Mouse (Mus musculus): ENCODE measurements around the gene Musk.
A peak's percentile ranks its signal among the peaks of the same experiment; 100 is the strongest.

The Musk gene

DNA sequence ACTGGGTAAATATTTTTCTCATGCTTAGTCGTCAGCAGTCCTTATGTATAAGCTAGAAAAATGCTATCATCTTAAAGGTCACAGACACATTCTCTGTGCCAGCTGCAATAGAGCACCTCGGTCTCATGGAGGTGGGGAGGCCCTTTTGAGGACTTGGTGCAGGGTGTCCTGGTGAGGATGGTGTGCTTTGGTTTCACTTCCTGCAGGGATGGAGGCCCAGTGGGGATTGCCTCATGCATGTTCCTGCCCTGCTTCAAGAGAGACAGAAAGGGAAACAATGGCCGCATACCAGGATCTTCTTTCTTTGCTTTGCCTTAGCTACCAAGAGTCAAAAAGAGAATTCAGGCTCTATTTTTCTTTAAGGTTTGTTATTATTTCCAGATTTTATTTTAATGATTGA, 31.8 kb downstream of the Musk start:
- no peak for DNase-seq

DNA sequence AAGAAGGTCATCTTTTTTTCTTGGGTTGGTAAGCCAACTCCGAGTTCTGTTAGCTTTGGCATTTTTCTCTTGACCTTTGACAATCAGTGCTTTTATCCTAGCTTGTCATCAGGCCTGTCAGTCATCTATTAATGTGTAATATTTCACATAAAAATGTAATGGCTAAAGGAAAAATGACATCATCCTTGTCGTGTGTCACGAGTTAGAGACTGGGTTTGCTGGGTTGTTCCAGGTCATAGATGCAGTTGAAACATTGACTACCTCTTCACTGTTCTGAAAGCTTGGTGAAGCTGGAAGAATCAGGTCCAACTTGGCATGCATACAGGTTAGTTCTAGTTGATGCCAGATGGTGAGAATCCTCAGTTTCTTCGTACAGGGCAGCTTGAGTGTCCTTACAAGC, 34.5 kb downstream of the Musk start:
- no peak for DNase-seq

DNA sequence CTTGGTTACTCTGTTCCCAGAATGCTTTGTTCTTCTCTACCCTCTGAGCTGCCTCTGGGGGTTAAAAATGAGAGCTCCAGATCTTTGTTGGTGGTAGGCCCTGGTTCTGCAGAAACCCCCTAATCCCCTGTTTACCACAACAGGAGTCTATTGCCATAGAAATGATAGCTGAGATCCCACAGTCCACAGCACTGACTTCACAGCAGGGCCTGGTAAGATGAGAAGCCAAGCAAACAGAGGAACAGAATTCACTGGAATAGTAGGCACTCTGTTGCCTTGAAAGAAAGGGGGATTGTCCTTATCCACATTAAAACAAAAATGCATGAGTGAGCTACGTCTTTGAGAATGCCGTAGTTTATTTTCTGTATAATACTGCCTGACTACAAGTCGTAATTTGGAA, 41.0 kb downstream of the Musk start:
- no peak for DNase-seq

GRCm38 (mm10) chr4:58328231-58328630, 42.5 kb downstream of the Musk start:
- no peak for DNase-seq

- no peak for DNase-seq
These were observed 44.3 kb downstream of the Musk start for GRCm38 (mm10) chr4:58330016-58330415.

- no peak for DNase-seq
These were observed 45.3 kb downstream of the Musk start for GRCm38 (mm10) chr4:58330864-58331638.

DNA sequence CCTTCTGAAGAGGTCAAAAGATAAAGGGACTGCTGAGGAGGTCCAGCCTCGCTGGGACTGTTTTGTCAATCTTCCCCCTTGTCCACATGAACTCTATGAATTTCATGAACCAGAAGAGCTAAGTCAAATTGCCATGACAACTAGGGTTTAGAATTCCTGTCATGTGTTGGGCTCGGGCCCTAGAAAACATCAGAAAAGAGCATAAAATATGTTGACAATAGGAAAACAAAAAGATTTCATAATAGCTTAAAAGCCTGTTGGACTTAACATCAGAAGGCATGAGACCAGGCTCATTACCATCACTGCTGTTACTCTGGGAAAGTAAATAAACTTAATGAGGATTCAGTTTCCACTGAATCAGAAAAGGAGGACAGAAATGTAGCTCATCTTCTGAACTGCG, 46.6 kb downstream of the Musk start:
- no peak for DNase-seq

DNA sequence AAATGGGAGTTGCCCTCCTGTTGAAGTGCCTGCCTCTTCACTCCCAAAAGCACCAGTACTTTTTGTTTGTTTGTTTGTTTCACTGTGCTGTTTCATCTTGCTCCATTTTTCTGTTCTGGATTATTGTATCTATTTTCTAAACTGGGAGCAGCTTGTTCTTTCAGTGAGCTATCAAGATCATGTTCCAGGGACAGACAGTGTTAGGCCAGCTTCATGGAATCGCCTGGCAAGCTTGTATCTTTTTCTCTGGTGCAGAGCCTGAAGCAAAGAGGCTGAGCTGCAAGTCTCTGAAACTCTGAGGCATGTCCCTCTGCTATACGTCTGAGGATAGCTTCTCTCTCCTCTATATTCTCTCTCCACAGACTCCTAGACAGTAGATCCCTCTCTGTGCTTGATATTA, 50.5 kb downstream of the Musk start:
- no peak for DNase-seq

DNA sequence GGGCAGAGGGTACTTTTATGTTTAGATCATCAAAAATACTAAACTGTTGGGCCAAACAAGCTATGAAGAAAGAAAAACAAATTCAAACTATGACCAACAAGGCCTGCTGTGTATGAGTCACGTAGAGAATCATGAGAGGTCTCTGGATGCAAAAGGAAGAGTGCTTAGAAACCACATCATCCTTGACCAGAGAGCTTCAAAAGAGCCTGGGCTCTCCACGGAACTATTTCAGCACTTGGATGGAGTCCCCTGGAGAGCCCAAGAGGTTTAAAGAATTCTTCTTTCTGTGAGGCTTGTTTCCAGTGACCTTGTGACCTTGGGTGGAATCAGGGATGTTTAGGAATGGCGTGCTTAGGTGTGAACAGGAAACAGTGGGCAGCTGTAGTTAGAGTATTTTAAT, 53.5 kb downstream of the Musk start:
- DNase-seq = no peak

DNA sequence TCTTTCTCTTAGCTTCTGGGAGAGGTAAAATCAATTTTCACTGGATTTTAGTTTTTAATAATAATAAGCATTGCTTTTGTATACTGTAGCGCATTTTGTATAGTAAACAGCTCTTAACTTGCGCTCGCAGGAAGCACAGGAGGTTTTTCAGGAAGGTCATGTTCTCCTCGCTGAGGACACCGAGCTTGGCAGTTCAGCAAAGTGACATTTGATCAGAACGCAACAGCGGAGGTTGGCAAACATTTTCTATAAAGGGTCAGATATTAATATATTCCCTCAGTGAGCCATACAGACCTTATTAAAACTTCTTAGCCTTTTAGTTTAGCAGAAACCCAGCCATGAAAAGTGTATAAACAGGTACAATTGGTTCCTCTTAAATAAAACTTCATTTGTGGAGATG, 64.4 kb downstream of the Musk start:
- no peak for DNase-seq

- DNase-seq = no peak
These were observed 65.4 kb downstream of the Musk start for GRCm38 (mm10) chr4:58351165-58351564.

- peak; percentile 5 to 42 for DNase-seq
These were observed 65.8 kb downstream of the Musk start for GRCm38 (mm10) chr4:58351590-58351989.

- no peak for DNase-seq
These were observed 73.2 kb downstream of the Musk start for GRCm38 (mm10) chr4:58358996-58359395.

GRCm38 (mm10) chr4:58365321-58365720, 79.6 kb downstream of the Musk start:
- no peak for DNase-seq

- DNase-seq = no peak
These were observed 85.3 kb downstream of the Musk start for GRCm38 (mm10) chr4:58371106-58371505.

DNA sequence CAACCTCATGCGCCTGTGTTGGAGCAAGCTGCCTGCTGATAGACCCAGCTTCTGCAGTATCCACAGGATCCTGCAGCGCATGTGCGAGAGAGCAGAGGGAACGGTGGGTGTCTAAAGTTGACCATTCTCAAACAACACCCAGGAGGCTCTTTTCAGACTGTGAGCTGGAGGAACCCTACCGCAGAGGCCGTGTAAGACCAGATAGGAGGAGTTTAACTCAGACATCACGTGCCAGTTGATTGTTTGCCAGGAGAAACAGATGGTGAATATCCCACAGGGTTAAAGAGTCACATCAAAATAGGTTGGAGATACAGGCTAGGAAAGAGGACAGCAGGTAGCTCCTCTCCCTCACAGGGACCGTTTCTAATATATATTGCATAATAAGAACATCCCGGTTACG, 87.8 kb downstream of the Musk start:
- DNase-seq = no peak

DNA sequence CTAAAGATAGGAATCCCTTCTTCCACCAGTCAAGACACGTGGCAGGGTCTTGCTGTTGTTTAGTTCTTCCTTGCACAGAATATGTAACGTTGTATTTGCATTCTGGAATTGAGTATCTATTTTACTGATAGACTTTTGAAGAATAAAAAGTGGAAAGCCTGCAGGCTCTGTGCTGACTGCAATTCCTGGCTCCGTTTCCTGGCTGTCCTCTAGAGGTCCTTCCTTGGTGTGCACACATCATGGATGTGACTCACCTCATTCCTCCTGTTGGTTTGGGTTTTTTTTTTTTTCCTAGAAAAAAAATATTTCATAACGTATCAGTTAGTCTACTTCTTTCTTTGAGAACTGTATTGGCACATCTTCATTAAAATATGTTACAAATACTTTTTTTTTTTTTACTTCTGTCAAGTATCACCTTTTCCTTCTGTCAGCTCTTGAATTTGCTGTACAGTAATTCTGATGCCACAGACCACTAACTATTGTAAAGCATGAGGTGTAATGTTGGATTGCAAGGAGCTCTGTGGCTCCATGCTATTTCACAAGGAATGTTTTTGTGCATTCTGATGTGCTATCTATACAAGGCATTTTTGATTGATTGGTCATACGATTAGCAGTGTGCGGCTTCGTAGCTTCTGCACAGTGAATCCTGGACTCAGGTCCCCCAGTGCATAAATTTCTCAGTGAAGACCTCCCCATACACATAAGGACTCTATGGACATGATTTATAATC, 88.5 kb downstream of the Musk start:
- peak in 1 of 2 experiments; percentile 9 for DNase-seq

- DNase-seq = no peak
These were observed 93.4 kb downstream of the Musk start for GRCm38 (mm10) chr4:58379186-58379585.

- no peak for DNase-seq
These were observed 115.1 kb downstream of the Musk start for GRCm38 (mm10) chr4:58400861-58401341.

- no peak for DNase-seq
These were observed 116.3 kb downstream of the Musk start for GRCm38 (mm10) chr4:58401973-58402501.

GRCm38 (mm10) chr4:58413188-58414185, 127.7 kb downstream of the Musk start:
- peak; percentile 73 to 78 for DNase-seq

- DNase-seq = no peak
These were observed 129.8 kb downstream of the Musk start for GRCm38 (mm10) chr4:58415537-58415936.

DNA sequence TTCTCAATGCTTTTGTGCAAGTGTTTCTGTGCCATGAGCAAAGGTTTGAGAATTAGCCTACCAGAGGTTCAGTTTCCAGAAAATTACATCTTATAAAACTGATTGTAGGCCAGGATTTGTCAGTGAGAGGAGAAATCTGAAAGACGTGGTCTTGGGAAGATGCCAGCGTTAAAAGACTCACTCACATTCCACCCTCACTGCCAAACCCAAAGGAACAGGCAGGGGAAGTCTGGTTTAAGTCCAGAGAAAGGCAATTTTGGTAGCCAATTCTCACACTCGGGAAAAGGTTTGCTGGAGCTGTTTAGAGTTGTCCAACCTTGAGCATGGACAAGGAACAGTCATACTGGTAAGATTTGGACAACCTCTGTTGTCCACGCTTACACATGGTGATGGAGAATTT, 131.6 kb downstream of the Musk start:
- no peak for DNase-seq
